8 mouse cellular contexts compared by ENCODE assay signal in the genomic region with DNA sequence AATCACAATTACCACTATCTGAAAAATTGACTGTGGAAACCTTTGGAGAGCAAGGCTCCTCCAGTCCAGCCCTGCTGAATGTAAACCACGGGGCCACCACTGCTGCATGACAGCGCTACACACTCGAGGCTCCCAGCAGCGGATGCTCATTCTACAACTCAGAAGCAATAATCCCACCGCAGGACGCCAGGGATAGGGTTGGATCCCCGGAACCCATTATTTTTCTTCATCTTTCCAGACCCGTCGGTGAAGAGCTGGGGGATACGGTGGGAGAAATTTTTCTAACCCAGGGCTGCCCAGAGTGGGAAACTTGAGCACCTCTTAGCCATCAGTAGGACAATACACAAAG. TPM values are rescaled to one million over a fixed set of nuclear protein-coding genes. Genes with fewer than 3 reads are reported as not detected.
DNase-seq lines count a peak whose midpoint lies in the region; ATAC-seq and TF ChIP-seq lines count a peak whose summit lies in the region.

No protein-coding gene starts in this region.

- H3K9ac ChIP-seq in embryonic facial prominence, embryonic 11.5 days (replicated peaks; ENCODE audit: low read length) = peak overlapping the region; percentile 92
- peak overlapping the region; percentile 94 for H3K9ac ChIP-seq in hindbrain, embryonic 14.5 days
- H3K9ac ChIP-seq in limb, embryonic 14.5 days (ENCODE audit: low read depth, low read length, severe bottlenecking) = peak overlapping the region; percentile 87
- peak overlapping the region; percentile 84 for H3K9ac ChIP-seq in neural tube, embryonic 12.5 days

- H3K27me3 ChIP-seq in embryonic facial prominence, embryonic 11.5 days (ENCODE audit: control insufficient read depth, insufficient read depth, low read length) = no peaks in the 10 kb centered on the region; the same call in 1 of the 2 replicates
- H3K27me3 ChIP-seq in hindbrain, embryonic 14.5 days (ENCODE audit: control insufficient read depth, insufficient read depth, low read length) = 0 out of 2 replicates have a peak, but pooled peaks cover 4% of the 10 kb centered on the region
- no peaks in the 10 kb centered on the region for H3K27me3 ChIP-seq in limb, embryonic 14.5 days (ENCODE audit: control insufficient read depth, insufficient read depth, low read length)
- H3K27me3 ChIP-seq in neural tube, embryonic 12.5 days (replicated peaks) = peaks cover 18% of the 10 kb centered on the region

- H3K9me3 ChIP-seq in embryonic facial prominence, embryonic 11.5 days (replicated peaks; ENCODE audit: control insufficient read depth, low read length) = no peaks in the 10 kb centered on the region
- H3K9me3 ChIP-seq in hindbrain, embryonic 14.5 days (ENCODE audit: control insufficient read depth, low read length) = no peaks in the 10 kb centered on the region
- no peaks in the 10 kb centered on the region for H3K9me3 ChIP-seq in limb, embryonic 14.5 days (ENCODE audit: control insufficient read depth, low read length)
- H3K9me3 ChIP-seq in neural tube, embryonic 12.5 days = no peaks in the 10 kb centered on the region

- under 1% methylated on average over 10 of the region's 10 CpGs for whole genome bisulfite sequencing in embryonic facial prominence, embryonic 11.5 days
- WGBS in hindbrain, embryonic 14.5 days = 0% methylated on average over 10 of the region's 10 CpGs
- whole genome bisulfite sequencing in limb, embryonic 14.5 days = under 1% methylated on average over 10 of the region's 10 CpGs
- 0% methylated on average over 10 of the region's 10 CpGs for WGBS in neural tube, embryonic 12.5 days

- peak; percentile 39 to 51 for DNase-seq in adrenal gland, postnatal 36 days
- DNase-seq in adrenal gland, adult 8-10 months = no peak
- peak; percentile 72 for DNase-seq in 3T3-L1 (ENCODE audit: low read depth, low spot score)
- peak; percentile 72 for DNase-seq in embryonic facial prominence, embryonic 11.5 days (ENCODE audit: low spot score)
- DNase-seq in hindbrain, embryonic 14.5 days (ENCODE audit: low spot score) = peak; percentile 63
- peak; percentile 56 for DNase-seq in limb, embryonic 14.5 days (ENCODE audit: low spot score)
- no peak for DNase-seq in spleen, postnatal 14 days (ENCODE audit: low spot score in 2 of 2)

- peaks cover 3% of the 10 kb centered on the region; the same call in 1 of the 2 replicates for H3K4me1 ChIP-seq in embryonic facial prominence, embryonic 11.5 days (ENCODE audit: control insufficient read depth, insufficient read depth, low read length)
- peaks cover 36% of the 10 kb centered on the region for H3K4me1 ChIP-seq in hindbrain, embryonic 14.5 days (replicated peaks; ENCODE audit: control insufficient read depth, insufficient read depth, low read length)
- H3K4me1 ChIP-seq in limb, embryonic 14.5 days (ENCODE audit: control insufficient read depth, insufficient read depth, low read length) = peaks cover 17% of the 10 kb centered on the region; the same call in 1 of the 2 replicates
- H3K4me1 ChIP-seq in neural tube, embryonic 12.5 days = peaks cover 25% of the 10 kb centered on the region

- peak; percentile 27; the same call in 1 of the 2 replicates for ATAC-seq in embryonic facial prominence, embryonic 11.5 days (replicated peaks; ENCODE audit: insufficient number of reproducible peaks, low FRiP score, low TSS enrichment, low read depth)
- ATAC-seq in hindbrain, embryonic 14.5 days (ENCODE audit: low FRiP score) = peak; percentile 46; the same call in 1 of the 2 replicates
- peak; percentile 34 for ATAC-seq in limb, embryonic 14.5 days (ENCODE audit: low FRiP score, low read depth)
- peak; percentile 49 for ATAC-seq in neural tube, embryonic 12.5 days (ENCODE audit: low FRiP score, low read depth)

- H3K4me3 ChIP-seq in embryonic facial prominence, embryonic 11.5 days (ENCODE audit: low read depth, low read length) = peak overlapping the region; percentile 66
- H3K4me3 ChIP-seq in hindbrain, embryonic 14.5 days (replicated peaks; ENCODE audit: low read length) = peak overlapping the region; percentile 92
- H3K4me3 ChIP-seq in limb, embryonic 14.5 days (replicated peaks; ENCODE audit: low read length) = peak overlapping the region; percentile 87
- peak overlapping the region; percentile 84 for H3K4me3 ChIP-seq in neural tube, embryonic 12.5 days

- no peak overlapping the region for H3K27ac ChIP-seq in embryonic facial prominence, embryonic 11.5 days (replicated peaks; ENCODE audit: low read depth, low read length)
- peak overlapping the region; percentile 96 for H3K27ac ChIP-seq in hindbrain, embryonic 14.5 days
- H3K27ac ChIP-seq in limb, embryonic 14.5 days (replicated peaks; ENCODE audit: low read depth, low read length) = no peak overlapping the region
- H3K27ac ChIP-seq in neural tube, embryonic 12.5 days = 0 out of 2 replicates have a peak overlapping the region, but pooled peaks have one; percentile 26

- no peak for TF ChIP-seq POLR2A in limb, embryonic 14.5 days (IDR thresholded peaks at IDR 0.05; ENCODE audit: borderline replicate concordance, extremely low read depth, insufficient read depth, insufficient read length)

- peak overlapping the region; percentile 51 for H3K4me2 ChIP-seq in embryonic facial prominence, embryonic 11.5 days (ENCODE audit: low read depth, low read length)
- H3K4me2 ChIP-seq in hindbrain, embryonic 14.5 days (replicated peaks) = peak overlapping the region; percentile 62
- peak overlapping the region; percentile 81 for H3K4me2 ChIP-seq in limb, embryonic 14.5 days (replicated peaks; ENCODE audit: low read depth, low read length, severe bottlenecking)
- H3K4me2 ChIP-seq in neural tube, embryonic 12.5 days (replicated peaks) = peak overlapping the region; percentile 94

- H3K36me3 ChIP-seq in embryonic facial prominence, embryonic 11.5 days (replicated peaks; ENCODE audit: control insufficient read depth, insufficient read depth, low read depth, low read length) = no peaks in the 10 kb centered on the region
- H3K36me3 ChIP-seq in hindbrain, embryonic 14.5 days (replicated peaks; ENCODE audit: control insufficient read depth, insufficient read depth) = no peaks in the 10 kb centered on the region
- no peaks in the 10 kb centered on the region for H3K36me3 ChIP-seq in limb, embryonic 14.5 days (ENCODE audit: control insufficient read depth, insufficient read depth, low read length)
- no peaks in the 10 kb centered on the region for H3K36me3 ChIP-seq in neural tube, embryonic 12.5 days

RNA-seq across cellular contexts. Expression of gene Mb21d2, which starts 1.0 kb away (rescaled TPM):
- total RNA-seq in adrenal gland, postnatal 36 days (2021) = 10 to 100 TPM; 12.2 to 14.4 TPM
- total RNA-seq in adrenal gland, adult 8-10 months (2022) = 10 to 100 TPM; 12.4 to 17.8 (median 14.6) TPM
- 11.5 and 11.6 TPM in 2 replicates for polyA plus RNA-seq in embryonic facial prominence, embryonic 11.5 days (2014; fragmentation: Nextera tagmentation; extraction: Ambion mirVana)
- polyA plus RNA-seq in hindbrain, embryonic 14.5 days (2014; fragmentation: Nextera tagmentation; extraction: Ambion mirVana) = 19.5 and 23.0 TPM in 2 replicates
- polyA plus RNA-seq in limb, embryonic 14.5 days (2012; rRNA removed) = 11.8 and 15.0 TPM in 2 replicates
- polyA plus RNA-seq in limb, embryonic 14.5 days (2014; fragmentation: Nextera tagmentation; extraction: Ambion mirVana) = 9.9 and 11.4 TPM in 2 replicates
- 13.5 and 13.6 TPM in 2 replicates for polyA plus RNA-seq in neural tube, embryonic 12.5 days (2016; fragmentation: Nextera tagmentation; extraction: Ambion mirVana)

Comparison
In these comparisons a context has a peak if more than half of its experiments do, and no peak if none do; other contexts are left out.
1. DNase-seq: peak in adrenal gland, postnatal 36 days (2 of 2), 3T3-L1 (single experiment), embryonic facial prominence, embryonic 11.5 days (single experiment), hindbrain, embryonic 14.5 days (single experiment) and limb, embryonic 14.5 days (single experiment); none in adrenal gland, adult 8-10 months (single experiment) and spleen, postnatal 14 days (0 of 2).
2. H3K27ac ChIP-seq: peak in hindbrain, embryonic 14.5 days (single experiment) and neural tube, embryonic 12.5 days (single experiment); none in embryonic facial prominence, embryonic 11.5 days (single experiment) and limb, embryonic 14.5 days (single experiment).
3. Peak in every context shown above with its lines, with median percentiles within 50 percentile points of each other: ATAC-seq, H3K4me2 ChIP-seq, H3K4me3 ChIP-seq and H3K9ac ChIP-seq.